Mouse (Mus musculus): ENCODE measurements around the gene Cutc.

Gene Cutc

GRCm38 (mm10) chr19:43752489-43753225 lies at the start of gene Cutc, which contains the start of gene Cox15:
Cutc (plus strand) TSS chr19:43752996.
Cox15 (minus strand) TSS chr19:43753000.
- in situ Hi-C loops (cut with MboI), result loop anchor here (5.0 kb wide), 1 partner anchor 75 kb away; no protein-coding TSS in a partner anchor

GRCm38 (mm10) chr19:43704211-43704610 lies 48.6 kb upstream of the Cutc start:
- in situ Hi-C loops (cut with MboI), result no loop called here

- in situ Hi-C loops (cut with MboI), result no loop called here
Observed at GRCm38 (mm10) chr19:43704787-43705497, 47.9 kb upstream of the Cutc start.

- in situ Hi-C loops (cut with MboI), result no loop called here
Observed at GRCm38 (mm10) chr19:43708206-43708605, 44.6 kb upstream of the Cutc start.

GRCm38 (mm10) chr19:43709317-43709716 lies 43.5 kb upstream of the Cutc start:
- in situ Hi-C loops (cut with MboI), result no loop called here

- in situ Hi-C loops (cut with MboI), result loop anchor here (5.0 kb wide), 1 partner anchor 34 kb away; no protein-coding TSS in a partner anchor
Observed at GRCm38 (mm10) chr19:43711159-43711916, 41.5 kb upstream of the Cutc start.

GRCm38 (mm10) chr19:43711971-43712370 lies 40.8 kb upstream of the Cutc start:
- in situ Hi-C loops (cut with MboI), result loop anchor here (5.0 kb wide), 1 partner anchor 35 kb away; no protein-coding TSS in a partner anchor

GRCm38 (mm10) chr19:43720061-43720460 lies 32.7 kb upstream of the Cutc start:
- in situ Hi-C loops (cut with MboI), result no loop called here

GRCm38 (mm10) chr19:43722891-43723290 lies 29.9 kb upstream of the Cutc start:
- in situ Hi-C loops (cut with MboI), result no loop called here

GRCm38 (mm10) chr19:43723501-43723900 lies 29.3 kb upstream of the Cutc start:
- in situ Hi-C loops (cut with MboI), result no loop called here

GRCm38 (mm10) chr19:43724194-43724593 lies 28.6 kb upstream of the Cutc start:
- in situ Hi-C loops (cut with MboI), result no loop called here

- in situ Hi-C loops (cut with MboI), result no loop called here
Observed at GRCm38 (mm10) chr19:43724821-43725220, 28.0 kb upstream of the Cutc start.

- in situ Hi-C loops (cut with MboI), result no loop called here
Observed at GRCm38 (mm10) chr19:43726510-43727146, 26.2 kb upstream of the Cutc start.

GRCm38 (mm10) chr19:43729296-43730036 lies 23.3 kb upstream of the Cutc start:
- in situ Hi-C loops (cut with MboI), result no loop called here

- in situ Hi-C loops (cut with MboI), result no loop called here
Observed at GRCm38 (mm10) chr19:43730037-43730428, 22.8 kb upstream of the Cutc start.

- in situ Hi-C loops (cut with MboI), result no loop called here
Observed at GRCm38 (mm10) chr19:43731157-43731556, 21.6 kb upstream of the Cutc start.

- in situ Hi-C loops (cut with MboI), result no loop called here
Observed at GRCm38 (mm10) chr19:43738409-43738808, 14.4 kb upstream of the Cutc start.

GRCm38 (mm10) chr19:43743401-43743800 lies 9.4 kb upstream of the Cutc start:
- in situ Hi-C loops (cut with MboI), result no loop called here

- in situ Hi-C loops (cut with MboI), result no loop called here
Observed at GRCm38 (mm10) chr19:43745740-43746139, 7.1 kb upstream of the Cutc start.

GRCm38 (mm10) chr19:43747877-43748276 lies 4.9 kb upstream of the Cutc start:
- in situ Hi-C loops (cut with MboI), result no loop called here

- in situ Hi-C loops (cut with MboI), result loop anchor here (5.0 kb wide), 1 partner anchor 73 kb away; no protein-coding TSS in a partner anchor
Observed at GRCm38 (mm10) chr19:43750008-43750407, 2.8 kb upstream of the Cutc start.

Data from mature B cell (primary cell).